Mouse (Mus musculus): ENCODE data around the gene Diexf. TPM values are rescaled to one million over a fixed set of nuclear protein-coding genes. Genes with fewer than 3 reads are reported as not detected.

The Diexf gene
- polyA plus RNA-seq, 1 experiment from 2014 or later = 8.5 TPM

GRCm38 (mm10) chr1:193102029-193102428, 28.0 kb downstream of the Diexf start:
- Histone ChIP-seq H3K9ac (no peak overlapping the region), H3K27me3 (no peaks in the 10 kb centered on the region), H3K36me3 (peaks cover 25% of the 10 kb centered on the region), H3K4me3 (no peak overlapping the region), H3K4me1 (no peaks in the 10 kb centered on the region), H3K4me2 (replicated peaks) (no peak overlapping the region), H3K9me3 (replicated peaks) (no peaks in the 10 kb centered on the region), H3K27ac (no peak overlapping the region)
- WGBS = 48% methylated on average over 4 of the region's 4 CpGs
- ATAC-seq (ENCODE audit: low FRiP score) = no peak

- Histone ChIP-seq H3K9ac (no peak overlapping the region), H3K9me3 (replicated peaks) (no peaks in the 10 kb centered on the region), H3K36me3 (no peaks in the 10 kb centered on the region; the same call in 1 of the 2 replicates), H3K4me3 (no peak overlapping the region), H3K4me1 (no peaks in the 10 kb centered on the region), H3K27ac (no peak overlapping the region), H3K27me3 (no peaks in the 10 kb centered on the region), H3K4me2 (replicated peaks) (no peak overlapping the region)
- 93% methylated on average over 3 of the region's 3 CpGs for WGBS
- ATAC-seq (ENCODE audit: low FRiP score) = no peak
Observed at GRCm38 (mm10) chr1:193098946-193099345, 31.1 kb downstream of the Diexf start.

GRCm38 (mm10) chr1:193093596-193093995, 36.5 kb downstream of the Diexf start:
- no peak for ATAC-seq (ENCODE audit: low FRiP score)
- Histone ChIP-seq H3K4me1 (peaks cover 3% of the 10 kb centered on the region; the same call in 1 of the 2 replicates), H3K9me3 (replicated peaks) (no peaks in the 10 kb centered on the region), H3K4me3 (no peak overlapping the region), H3K9ac (no peak overlapping the region), H3K27ac (no peak overlapping the region), H3K27me3 (no peaks in the 10 kb centered on the region), H3K36me3 (no peaks in the 10 kb centered on the region), H3K4me2 (replicated peaks) (no peak overlapping the region)
- 87% methylated on average over 3 of the region's 3 CpGs for WGBS

- Histone ChIP-seq H3K4me3 (no peak overlapping the region), H3K9me3 (replicated peaks) (no peaks in the 10 kb centered on the region), H3K4me1 (peaks cover 3% of the 10 kb centered on the region; the same call in 1 of the 2 replicates), H3K27ac (no peak overlapping the region), H3K4me2 (replicated peaks) (no peak overlapping the region), H3K27me3 (no peaks in the 10 kb centered on the region), H3K36me3 (no peaks in the 10 kb centered on the region), H3K9ac (no peak overlapping the region)
- ATAC-seq (ENCODE audit: low FRiP score) = no peak
- 81% methylated on average over 1 of the region's 1 CpGs for whole genome bisulfite sequencing
Observed at GRCm38 (mm10) chr1:193092771-193093170, 37.3 kb downstream of the Diexf start.

GRCm38 (mm10) chr1:193090894-193091293, 39.2 kb downstream of the Diexf start:
- no peak for ATAC-seq (ENCODE audit: low FRiP score)
- H3K4me2 ChIP-seq (replicated peaks) = no peak overlapping the region
- no peaks in the 10 kb centered on the region for H3K27me3 ChIP-seq
- H3K4me1 ChIP-seq = peaks cover 3% of the 10 kb centered on the region; the same call in 1 of the 2 replicates
- H3K4me3 ChIP-seq = no peak overlapping the region
- WGBS = 87% methylated on average over 11 of the region's 11 CpGs
- no peak overlapping the region for H3K9ac ChIP-seq
- no peaks in the 10 kb centered on the region for H3K36me3 ChIP-seq
- no peaks in the 10 kb centered on the region for H3K9me3 ChIP-seq (replicated peaks)
- H3K27ac ChIP-seq = peak overlapping the region; percentile 5; the same call in 1 of the 2 replicates

GRCm38 (mm10) chr1:193090211-193090871, 39.7 kb downstream of the Diexf start:
- WGBS = 71% methylated on average over 18 of the region's 18 CpGs
- Histone ChIP-seq H3K27ac (peak overlapping the region; percentile 5; the same call in 1 of the 2 replicates), H3K4me3 (no peak overlapping the region), H3K4me2 (replicated peaks) (no peak overlapping the region), H3K27me3 (no peaks in the 10 kb centered on the region), H3K4me1 (peaks cover 3% of the 10 kb centered on the region; the same call in 1 of the 2 replicates), H3K9me3 (replicated peaks) (no peaks in the 10 kb centered on the region), H3K9ac (no peak overlapping the region), H3K36me3 (no peaks in the 10 kb centered on the region)
- no peak for ATAC-seq (ENCODE audit: low FRiP score)

- Histone ChIP-seq H3K36me3 (no peaks in the 10 kb centered on the region), H3K27ac (no peak overlapping the region), H3K27me3 (no peaks in the 10 kb centered on the region), H3K4me3 (no peak overlapping the region), H3K4me2 (replicated peaks) (no peak overlapping the region), H3K9ac (no peak overlapping the region), H3K9me3 (replicated peaks) (no peaks in the 10 kb centered on the region), H3K4me1 (peaks cover 3% of the 10 kb centered on the region; the same call in 1 of the 2 replicates)
- 83% methylated on average over 3 of the region's 3 CpGs for WGBS
- ATAC-seq (ENCODE audit: low FRiP score) = no peak
Observed at GRCm38 (mm10) chr1:193089683-193090082, 40.4 kb downstream of the Diexf start.

GRCm38 (mm10) chr1:193089211-193089610, 40.9 kb downstream of the Diexf start:
- Histone ChIP-seq H3K27me3 (no peaks in the 10 kb centered on the region), H3K36me3 (no peaks in the 10 kb centered on the region), H3K4me3 (no peak overlapping the region), H3K9ac (no peak overlapping the region), H3K9me3 (replicated peaks) (no peaks in the 10 kb centered on the region), H3K27ac (no peak overlapping the region), H3K4me2 (replicated peaks) (no peak overlapping the region), H3K4me1 (peaks cover 3% of the 10 kb centered on the region; the same call in 1 of the 2 replicates)
- ATAC-seq (ENCODE audit: low FRiP score) = no peak
- 85% methylated on average over 6 of the region's 6 CpGs for WGBS

- H3K4me2 ChIP-seq (replicated peaks) = no peak overlapping the region
- H3K4me1 ChIP-seq = peaks cover 13% of the 10 kb centered on the region
- no peak overlapping the region for H3K27ac ChIP-seq
- no peak overlapping the region for H3K9ac ChIP-seq
- 61% methylated on average over 9 of the region's 9 CpGs for WGBS
- no peak overlapping the region for H3K4me3 ChIP-seq
- H3K9me3 ChIP-seq (replicated peaks) = no peaks in the 10 kb centered on the region
- no peaks in the 10 kb centered on the region for H3K27me3 ChIP-seq
- ATAC-seq (ENCODE audit: low FRiP score) = no peak
- H3K36me3 ChIP-seq = no peaks in the 10 kb centered on the region
Observed at GRCm38 (mm10) chr1:193086842-193087476, 43.1 kb downstream of the Diexf start.

- Histone ChIP-seq H3K4me2 (replicated peaks) (no peak overlapping the region), H3K4me1 (peaks cover 13% of the 10 kb centered on the region), H3K27me3 (no peaks in the 10 kb centered on the region), H3K27ac (no peak overlapping the region), H3K9ac (no peak overlapping the region), H3K4me3 (no peak overlapping the region), H3K36me3 (no peaks in the 10 kb centered on the region), H3K9me3 (replicated peaks) (no peaks in the 10 kb centered on the region)
- 73% methylated on average over 4 of the region's 4 CpGs for WGBS
- ATAC-seq (ENCODE audit: low FRiP score) = no peak
Observed at GRCm38 (mm10) chr1:193086111-193086841, 43.8 kb downstream of the Diexf start.

GRCm38 (mm10) chr1:193085541-193086020, 44.5 kb downstream of the Diexf start:
- H3K4me1 ChIP-seq = peaks cover 13% of the 10 kb centered on the region
- no peaks in the 10 kb centered on the region for H3K36me3 ChIP-seq
- no peak overlapping the region for H3K27ac ChIP-seq
- ATAC-seq (ENCODE audit: low FRiP score) = no peak
- H3K4me2 ChIP-seq (replicated peaks) = no peak overlapping the region
- no peak overlapping the region for H3K9ac ChIP-seq
- H3K4me3 ChIP-seq = no peak overlapping the region
- H3K27me3 ChIP-seq = no peaks in the 10 kb centered on the region
- no peaks in the 10 kb centered on the region for H3K9me3 ChIP-seq (replicated peaks)
- WGBS = 66% methylated on average over 5 of the region's 5 CpGs

GRCm38 (mm10) chr1:193084016-193084415, 46.1 kb downstream of the Diexf start:
- Histone ChIP-seq H3K4me3 (no peak overlapping the region), H3K27me3 (no peaks in the 10 kb centered on the region), H3K36me3 (no peaks in the 10 kb centered on the region), H3K9me3 (replicated peaks) (no peaks in the 10 kb centered on the region), H3K27ac (no peak overlapping the region), H3K4me2 (replicated peaks) (no peak overlapping the region), H3K9ac (no peak overlapping the region), H3K4me1 (peaks cover 10% of the 10 kb centered on the region; the same call in 1 of the 2 replicates)
- ATAC-seq (ENCODE audit: low FRiP score) = no peak
- WGBS = 83% methylated on average over 1 of the region's 1 CpGs
